In genomic region chr11:22181530-22182501, GRCm38 (mm10) we compare ENCODE assay signal across 30 mouse cellular contexts.
DNase-seq lines count a peak whose midpoint lies in the region; ATAC-seq and TF ChIP-seq lines count a peak whose summit lies in the region.
"Had no signal": no experiment of that assay in that cellular context is flagged by ENCODE, and none has a peak within 500 bp of the region (broad histone marks: within the 10 kb centered on the region; RNA-seq: fewer than 3 reads in every experiment).

No protein-coding gene starts in this region.

- 0 out of 2 replicates have a peak, but pooled peaks have one; percentile 36 for ATAC-seq in kidney, embryonic 15.5 days (replicated peaks; ENCODE audit: low FRiP score)
- ATAC-seq in kidney, embryonic 14.5 days (ENCODE audit: low FRiP score, low TSS enrichment): no peak
- peak; percentile 40; the same call in 1 of the 2 replicates for ATAC-seq in erythroid progenitor cell, adult 5-6 weeks (replicated peaks; ENCODE audit: low FRiP score, poor library complexity, severe bottlenecking)
- ATAC-seq in liver, embryonic 14.5 days (ENCODE audit: insufficient read depth): peak; percentile 87
- peak; percentile 67 for ATAC-seq in megakaryocyte-erythroid progenitor cell, adult 5-6 weeks (replicated peaks; ENCODE audit: low FRiP score, low TSS enrichment, poor library complexity, severe bottlenecking)
- ATAC-seq in hindbrain, embryonic 13.5 days (ENCODE audit: low FRiP score): no peak
- ATAC-seq: hindbrain, postnatal 0 days; intestine, embryonic 15.5 days had no signal

- H3K4me2 ChIP-seq in kidney, embryonic 15.5 days: no peak overlapping the region
- no peak overlapping the region for H3K4me2 ChIP-seq in kidney, embryonic 14.5 days (replicated peaks; ENCODE audit: low read depth, low read length)
- peak overlapping the region; percentile 36 for H3K4me2 ChIP-seq in liver, embryonic 14.5 days (ENCODE audit: low read depth)
- H3K4me2 ChIP-seq in hindbrain, embryonic 13.5 days: no peak overlapping the region
- H3K4me2 ChIP-seq: forebrain, embryonic 12.5 days; heart, embryonic 15.5 days; intestine, embryonic 15.5 days; neural tube, embryonic 12.5 days had no signal

- H3K9ac ChIP-seq in kidney, embryonic 15.5 days: no peak overlapping the region
- H3K9ac ChIP-seq in kidney, embryonic 14.5 days (ENCODE audit: low read depth, low read length): no peak overlapping the region
- H3K9ac ChIP-seq in liver, embryonic 14.5 days (replicated peaks): 0 out of 2 replicates have a peak overlapping the region, but pooled peaks have one; percentile 18
- no peak overlapping the region for H3K9ac ChIP-seq in hindbrain, embryonic 13.5 days
- H3K9ac ChIP-seq: forebrain, embryonic 12.5 days; heart, embryonic 15.5 days; intestine, embryonic 15.5 days; neural tube, embryonic 12.5 days had no signal

- peak; percentile 93 for TF ChIP-seq EP300 in liver, embryonic 14.5 days (IDR thresholded peaks at IDR 0.05; ENCODE audit: low read depth)

- H3K27ac ChIP-seq in kidney, embryonic 15.5 days: no peak overlapping the region
- no peak overlapping the region for H3K27ac ChIP-seq in kidney, embryonic 14.5 days (ENCODE audit: low read depth, low read length)
- peak overlapping the region; percentile 63 for H3K27ac ChIP-seq in liver, embryonic 14.5 days
- no peak overlapping the region for H3K27ac ChIP-seq in hindbrain, embryonic 13.5 days
- H3K27ac ChIP-seq: forebrain, embryonic 12.5 days; heart, embryonic 10.5 days; heart, embryonic 15.5 days; hindbrain, postnatal 0 days; intestine, embryonic 15.5 days; macrophage; midbrain, embryonic 10.5 days; neural tube, embryonic 12.5 days had no signal

- no peaks in the 10 kb centered on the region for H3K9me3 ChIP-seq in kidney, embryonic 15.5 days (replicated peaks)
- H3K9me3 ChIP-seq in kidney, embryonic 14.5 days (ENCODE audit: control insufficient read depth, low read length): no peaks in the 10 kb centered on the region
- no peaks in the 10 kb centered on the region for H3K9me3 ChIP-seq in liver, embryonic 14.5 days (ENCODE audit: control insufficient read depth, low read length)
- H3K9me3 ChIP-seq in hindbrain, embryonic 13.5 days: no peaks in the 10 kb centered on the region
- H3K9me3 ChIP-seq: forebrain, embryonic 12.5 days; heart, embryonic 10.5 days; heart, embryonic 15.5 days; intestine, embryonic 15.5 days; midbrain, embryonic 10.5 days; neural tube, embryonic 12.5 days had no signal

- TF ChIP-seq CTCF in liver, embryonic 14.5 days (IDR thresholded peaks at IDR 0.05; ENCODE audit: low read depth): no peak

- no peaks in the 10 kb centered on the region for H3K4me1 ChIP-seq in kidney, embryonic 15.5 days
- H3K4me1 ChIP-seq in kidney, embryonic 14.5 days (ENCODE audit: control insufficient read depth, insufficient read depth, low read length): no peaks in the 10 kb centered on the region
- H3K4me1 ChIP-seq in liver, embryonic 14.5 days (replicated peaks; ENCODE audit: control insufficient read depth in 2 of 2, insufficient read depth in 2 of 2, low read length in 1 of 2): peaks cover 16 to 25% of the 10 kb centered on the region in 2 experiments
- H3K4me1 ChIP-seq in hindbrain, embryonic 13.5 days (replicated peaks): no peaks in the 10 kb centered on the region
- H3K4me1 ChIP-seq: forebrain, embryonic 12.5 days; heart, embryonic 10.5 days; intestine, embryonic 15.5 days; midbrain, embryonic 10.5 days; neural tube, embryonic 12.5 days had no signal

- DNase-seq in liver, embryonic 14.5 days (ENCODE audit: low read depth in 3 of 3, low spot score in 3 of 3): peak in 2 of 3 experiments; percentile 26 to 28
- DNase-seq in adrenal gland, adult 8-10 months: no peak
- no peak for DNase-seq in heart, adult 18-20 months
- DNase-seq: adrenal gland, postnatal 25 days; cerebellum, adult 18-20 months; cerebellum, postnatal 10 days; gastrocnemius, postnatal 10 days; kidney, adult 8-10 months; kidney, postnatal 14 days; layer of hippocampus, adult 9-11 months; lung, postnatal 10 days; right cerebral cortex, postnatal 4 days; thymus, adult 18-20 months; thymus, postnatal 36 days had no signal

- no peaks in the 10 kb centered on the region for H3K36me3 ChIP-seq in kidney, embryonic 15.5 days
- H3K36me3 ChIP-seq in kidney, embryonic 14.5 days (ENCODE audit: control insufficient read depth, insufficient read depth, low read length): no peaks in the 10 kb centered on the region
- no peaks in the 10 kb centered on the region for H3K36me3 ChIP-seq in liver, embryonic 14.5 days (replicated peaks; ENCODE audit: control insufficient read depth, insufficient read depth, low read depth)
- no peaks in the 10 kb centered on the region for H3K36me3 ChIP-seq in hindbrain, embryonic 13.5 days
- H3K36me3 ChIP-seq: forebrain, embryonic 12.5 days; heart, embryonic 10.5 days; heart, embryonic 15.5 days; intestine, embryonic 15.5 days; midbrain, embryonic 10.5 days; neural tube, embryonic 12.5 days had no signal

- 84% methylated on average over 8 of the region's 8 CpGs for WGBS in kidney, embryonic 15.5 days
- 88% methylated on average over 8 of the region's 8 CpGs for WGBS in kidney, embryonic 14.5 days
- 29% methylated on average over 8 of the region's 8 CpGs for WGBS in liver, embryonic 14.5 days (ENCODE audit: insufficient replicate concordance)
- WGBS in hindbrain, embryonic 13.5 days: 93% methylated on average over 8 of the region's 8 CpGs

- H3K4me3 ChIP-seq in kidney, embryonic 15.5 days (replicated peaks): no peak overlapping the region
- no peak overlapping the region for H3K4me3 ChIP-seq in kidney, embryonic 14.5 days (ENCODE audit: low read length)
- no peak overlapping the region for H3K4me3 ChIP-seq in liver, embryonic 14.5 days (ENCODE audit: insufficient read depth in 1 of 2, low read depth in 2 of 2, low read length in 2 of 2)
- no peak overlapping the region for H3K4me3 ChIP-seq in hindbrain, embryonic 13.5 days
- H3K4me3 ChIP-seq: erythroblast, embryonic 14.5 days; forebrain, embryonic 12.5 days; heart, embryonic 10.5 days; heart, embryonic 15.5 days; intestine, embryonic 15.5 days; midbrain, embryonic 10.5 days; myocyte; neural tube, embryonic 12.5 days had no signal

- H3K27me3 ChIP-seq in kidney, embryonic 15.5 days: no peaks in the 10 kb centered on the region
- H3K27me3 ChIP-seq in kidney, embryonic 14.5 days (ENCODE audit: control insufficient read depth, insufficient read depth, low read length): no peaks in the 10 kb centered on the region
- H3K27me3 ChIP-seq in liver, embryonic 14.5 days (ENCODE audit: control insufficient read depth, insufficient read depth, low read length): no peaks in the 10 kb centered on the region
- H3K27me3 ChIP-seq in hindbrain, embryonic 13.5 days: no peaks in the 10 kb centered on the region
- H3K27me3 ChIP-seq: CH12.LX; forebrain, embryonic 12.5 days; heart, embryonic 15.5 days; intestine, embryonic 15.5 days; neural tube, embryonic 12.5 days had no signal

Comparison
In these comparisons a context has a peak if more than half of its experiments do, and no peak if none do; other contexts are left out.
1. ATAC-seq: peak in kidney, embryonic 15.5 days (single experiment), erythroid progenitor cell, adult 5-6 weeks (single experiment), liver, embryonic 14.5 days (single experiment) and megakaryocyte-erythroid progenitor cell, adult 5-6 weeks (single experiment); none in kidney, embryonic 14.5 days (single experiment) and hindbrain, embryonic 13.5 days (single experiment).
2. DNase-seq: peak in liver, embryonic 14.5 days (2 of 3); none in adrenal gland, adult 8-10 months (single experiment) and heart, adult 18-20 months (0 of 2).